Mouse (Mus musculus) forebrain, embryonic 14.5 days (tissue): ENCODE data around the gene Gm10491. TPM values are rescaled to one million over a fixed set of nuclear protein-coding genes. Genes with fewer than 3 reads are reported as not detected.
"Not testable (repeated sequence)": the region's sequence is repeated elsewhere in the genome, so short reads cannot be mapped to it uniquely, and the experiment has no call there.

Experiments used
- ATAC-seq: fragments of 200-750 bp; cut with Nextera tagmentation; 2 replicates; pipeline ENCODE4 v1.8.0; 2017; ENCODE audit warnings: mild to moderate bottlenecking, moderate library complexity
- DNase-seq: peaks from one replicate; pipeline ENCODE4 v3.0.0-alpha.2; 2015; ENCODE audit warnings: low spot score
- H3K27ac ChIP-seq: fragments of 300-500 bp; sonication (generic); 2 replicates; pipeline ENCODE4 v1.5.1; 2014; ENCODE audit warnings: low read depth, mild to moderate bottlenecking, control low read depth, low read length, moderate library complexity
- H3K27me3 ChIP-seq: fragments of 300-500 bp; sonication (generic); replicated peaks from 2 replicates; pipeline ENCODE4 v1.6.1; 2014; ENCODE audit warnings: low read length, control low read depth, mixed read lengths; ENCODE audit not compliant: control insufficient read depth, insufficient read depth
- H3K36me3 ChIP-seq: fragments of 300-500 bp; sonication (generic); 2 replicates; pipeline ENCODE4 v1.6.1; 2014; ENCODE audit warnings: low read length, control low read depth; ENCODE audit not compliant: control insufficient read depth, insufficient read depth
- H3K4me1 ChIP-seq: fragments of 300-500 bp; sonication (generic); 2 replicates; pipeline ENCODE4 v1.6.1; 2014; ENCODE audit warnings: antibody characterized with exemption, low read length, control low read depth; ENCODE audit not compliant: control insufficient read depth, insufficient read depth
- H3K4me2 ChIP-seq: fragments of 300-500 bp; sonication (generic); 2 replicates; pipeline ENCODE4 v1.6.1; 2014; ENCODE audit warnings: mild to moderate bottlenecking, control low read depth, low read length
- H3K4me3 ChIP-seq: fragments of 300-500 bp; sonication (generic); 2 replicates; pipeline ENCODE4 v1.5.1; 2014; ENCODE audit warnings: low read depth, low read length, control low read depth
- H3K9ac ChIP-seq: fragments of 300-500 bp; sonication (generic); 2 replicates; pipeline ENCODE4 v1.6.1; 2014; ENCODE audit warnings: mild to moderate bottlenecking, low read length, control low read depth, moderate library complexity
- H3K9me3 ChIP-seq: fragments of 300-500 bp; sonication (generic); replicated peaks from 2 replicates; pipeline ENCODE4 v1.6.1; 2016; ENCODE audit warnings: low read length, control low read depth, mixed read lengths; ENCODE audit not compliant: control insufficient read depth
- WGBS: fragments of 180-500 bp; shearing (Covaris S2); extraction: QIAGEN DNeasy Blood & Tissue Kit; methylation state at CpG from one replicate; pipeline ENCODE4 v1.1.7; 2014; 5-methylcytosine and 5-hydroxymethylcytosine counted together
- polyA plus RNA-seq: library from polyadenylated mRNA; unstranded; fragments of >200 nt; fragmentation: Nextera tagmentation; extraction: Ambion mirVana; gene quantifications from 2 replicates; pipeline ENCODE4 v1.2.1, GENCODE M21; 2014

The Gm10491 gene
- polyA plus RNA-seq, 1 experiment from 2014 or later: not detected

- DNase-seq (no peak), ATAC-seq (no peak)
- no peak overlapping the region for H3K9ac ChIP-seq
- WGBS: 24% methylated on average over 10 of the region's 10 CpGs
- H3K36me3 ChIP-seq: peaks cover 26% of the 10 kb centered on the region
- no peak overlapping the region for H3K27ac ChIP-seq
- H3K27me3 ChIP-seq: no peaks in the 10 kb centered on the region
- no peak overlapping the region for H3K4me2 ChIP-seq
- H3K9me3 ChIP-seq: no peaks in the 10 kb centered on the region
- no peak overlapping the region for H3K4me3 ChIP-seq
- H3K4me1 ChIP-seq: no peaks in the 10 kb centered on the region
Observed at GRCm38 (mm10) chrX:7927116-7927515, 19.5 kb upstream of the Gm10491 start.

DNA sequence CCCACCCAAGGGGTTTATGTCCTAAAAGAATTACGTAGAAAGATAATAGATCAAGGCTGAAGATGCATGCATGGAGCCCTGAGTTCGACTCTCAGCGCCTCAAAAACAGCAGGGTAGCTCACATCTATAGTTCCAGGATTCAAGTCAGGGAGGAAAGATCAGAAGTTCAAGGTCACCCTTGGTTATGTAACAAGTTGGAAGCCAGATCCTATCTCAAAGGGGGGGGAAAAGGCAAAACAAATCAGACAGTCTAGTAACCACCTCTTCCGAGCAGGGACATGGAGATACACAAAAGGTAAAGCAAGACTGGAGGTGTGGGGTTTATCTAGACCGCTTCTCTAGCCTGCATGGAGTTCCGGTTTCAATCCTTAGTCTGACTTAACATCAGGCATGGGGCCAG, 18.6 kb upstream of the Gm10491 start:
- Histone ChIP-seq H3K9ac (no peak overlapping the region), H3K4me2 (no peak overlapping the region), H3K27me3 (no peaks in the 10 kb centered on the region), H3K4me1 (no peaks in the 10 kb centered on the region), H3K27ac (no peak overlapping the region), H3K36me3 (peaks cover 19% of the 10 kb centered on the region), H3K9me3 (no peaks in the 10 kb centered on the region), H3K4me3 (no peak overlapping the region)
- ATAC-seq (no peak), DNase-seq (no peak)
- WGBS: 80% methylated on average over 6 of the region's 6 CpGs

- ATAC-seq (0 out of 2 replicates have a peak, but pooled peaks have one; percentile 9), DNase-seq (peak; percentile 14)
- Histone ChIP-seq H3K9ac (peak overlapping the region; percentile 52), H3K4me2 (peak overlapping the region; percentile 56), H3K9me3 (no peaks in the 10 kb centered on the region), H3K27ac (no peak overlapping the region), H3K4me1 (no peaks in the 10 kb centered on the region), H3K27me3 (no peaks in the 10 kb centered on the region), H3K4me3 (peak overlapping the region; percentile 33), H3K36me3 (peaks cover 6% of the 10 kb centered on the region; the same call in 1 of the 2 replicates)
- WGBS: 19% methylated on average over 42 of the region's 48 CpGs
Observed at GRCm38 (mm10) chrX:7922032-7922431, 14.4 kb upstream of the Gm10491 start.

- H3K9ac ChIP-seq: peak within 1 kb of the TSS; percentile 67
Observed at GRCm38 (mm10) chrX:7919601-7920383, 12.2 kb upstream of the Gm10491 start, which contains the start of gene Pcsk1n. TSS of gene Pcsk1n (plus strand) at chrX:7919822.

GRCm38 (mm10) chrX:7917960-7918359, 10.3 kb upstream of the Gm10491 start:
- not testable (repeated sequence) for H3K4me1 ChIP-seq, H3K9ac ChIP-seq, H3K9me3 ChIP-seq, H3K4me3 ChIP-seq, H3K4me2 ChIP-seq, H3K36me3 ChIP-seq, DNase-seq, ATAC-seq, H3K27me3 ChIP-seq, H3K27ac ChIP-seq
- WGBS: 77% methylated on average over 6 of the region's 6 CpGs

More at GRCm38 (mm10) chrX:7919601-7920383, 12.2 kb upstream of the Gm10491 start, which contains the start of gene Pcsk1n:
- peak; percentile 93 for ATAC-seq
- Histone ChIP-seq H3K4me2 (peak within 1 kb of the TSS; percentile 56), H3K36me3 (peaks cover 6% of the 10 kb centered on the region; the same call in 1 of the 2 replicates), H3K4me1 (no peaks in the 10 kb centered on the region), H3K27ac (peak within 1 kb of the TSS; percentile 68), H3K27me3 (no peaks in the 10 kb centered on the region), H3K9me3 (no peaks in the 10 kb centered on the region), H3K4me3 (peak within 1 kb of the TSS; percentile 39)
- DNase-seq: peak; percentile 84
- 28% methylated on average over 37 of the region's 40 CpGs for WGBS

GRCm38 (mm10) chrX:7915669-7916068, 8.0 kb upstream of the Gm10491 start:
- H3K4me3 ChIP-seq, H3K9me3 ChIP-seq, H3K9ac ChIP-seq, ATAC-seq, H3K4me1 ChIP-seq, H3K4me2 ChIP-seq, H3K27ac ChIP-seq, H3K36me3 ChIP-seq, H3K27me3 ChIP-seq: not testable (repeated sequence)
- WGBS: 28% methylated on average over 3 of the region's 3 CpGs
- DNase-seq: peak; percentile 14

GRCm38 (mm10) chrX:7910473-7910872, 2.8 kb upstream of the Gm10491 start:
- H3K4me2 ChIP-seq: no peak overlapping the region
- no peak overlapping the region for H3K4me3 ChIP-seq
- no peak for ATAC-seq
- H3K27ac ChIP-seq: no peak overlapping the region
- H3K9ac ChIP-seq: no peak overlapping the region
- H3K27me3 ChIP-seq: no peaks in the 10 kb centered on the region
- H3K4me1 ChIP-seq: no peaks in the 10 kb centered on the region
- DNase-seq: peak; percentile 11
- H3K9me3 ChIP-seq: no peaks in the 10 kb centered on the region
- H3K36me3 ChIP-seq: 0 out of 2 replicates have a peak, but pooled peaks cover 5% of the 10 kb centered on the region
- WGBS: 48% methylated on average over 6 of the region's 6 CpGs

DNA sequence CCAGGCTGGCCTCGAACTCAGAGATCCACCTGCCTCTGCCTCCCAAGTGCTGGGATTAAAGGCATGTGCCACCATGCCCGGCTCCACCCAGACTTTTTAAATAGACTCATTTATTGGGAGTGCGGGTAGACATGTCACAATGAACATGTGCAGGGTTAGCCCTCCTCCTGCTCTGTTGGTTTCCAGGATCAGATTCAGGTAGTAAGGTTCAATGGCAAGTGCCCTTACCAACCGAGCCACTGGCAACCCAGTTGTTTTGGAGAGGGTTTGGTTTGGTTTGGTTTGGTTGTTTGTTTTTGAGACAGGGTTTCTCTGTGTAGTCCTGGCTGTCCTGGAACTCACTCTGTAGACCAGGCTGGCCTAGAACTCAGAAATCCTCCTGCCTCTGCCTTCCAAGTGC, 1.6 kb upstream of the Gm10491 start, which contains the start of gene Gm10490:
TSS of gene Gm10490 (plus strand) at position 301 of the 400 bp plus-strand sequence.
- H3K36me3 ChIP-seq, H3K4me2 ChIP-seq, DNase-seq, H3K4me3 ChIP-seq, H3K27ac ChIP-seq, ATAC-seq, H3K27me3 ChIP-seq, H3K4me1 ChIP-seq, H3K9me3 ChIP-seq, H3K9ac ChIP-seq: not testable (repeated sequence)
- WGBS: 85% methylated on average over 4 of the region's 4 CpGs

- 95% methylated on average over 5 of the region's 5 CpGs for WGBS
- H3K27me3 ChIP-seq: no peaks in the 10 kb centered on the region
- H3K9ac ChIP-seq: no peak overlapping the region
- ATAC-seq: no peak
- H3K4me2 ChIP-seq: no peak overlapping the region
- H3K27ac ChIP-seq: no peak overlapping the region
- no peaks in the 10 kb centered on the region for H3K9me3 ChIP-seq
- DNase-seq: no peak
- H3K4me3 ChIP-seq: no peak overlapping the region
- no peaks in the 10 kb centered on the region for H3K4me1 ChIP-seq
- H3K36me3 ChIP-seq: 0 out of 2 replicates have a peak, but pooled peaks cover 11% of the 10 kb centered on the region
Observed at GRCm38 (mm10) chrX:7904441-7904840, 3.2 kb downstream of the Gm10491 start.
